ENCODE assay signal across 7 mouse cellular contexts in genomic region chr13:104024856-104025709, GRCm38 (mm10).
DNase-seq lines count a peak whose midpoint lies in the region; ATAC-seq and TF ChIP-seq lines count a peak whose summit lies in the region.

No protein-coding gene starts in this region.

- no peaks in the 10 kb centered on the region for H3K36me3 ChIP-seq in embryonic facial prominence, embryonic 11.5 days (replicated peaks; ENCODE audit: control insufficient read depth, insufficient read depth, low read depth, low read length)
- peaks cover 7% of the 10 kb centered on the region; the same call in 1 of the 2 replicates for H3K36me3 ChIP-seq in midbrain, embryonic 14.5 days (ENCODE audit: control insufficient read depth, insufficient read depth, low read length)

- H3K27ac ChIP-seq in layer of hippocampus, adult 2 months, result peak overlapping the region; percentile 77
- peak overlapping the region; percentile 38 for H3K27ac ChIP-seq in embryonic facial prominence, embryonic 11.5 days (replicated peaks; ENCODE audit: low read depth, low read length)
- no peak overlapping the region for H3K27ac ChIP-seq in midbrain, embryonic 14.5 days (replicated peaks; ENCODE audit: low read depth, low read length)

- DNase-seq in layer of hippocampus, adult 2 months (ENCODE audit: low spot score in 2 of 2), result no peak
- DNase-seq in layer of hippocampus, postnatal 36 days, result no peak
- peak; percentile 65 for DNase-seq in embryonic facial prominence, embryonic 11.5 days (ENCODE audit: low spot score)
- peak; percentile 40 for DNase-seq in heart, postnatal 4 days
- peak; percentile 39 for DNase-seq in midbrain, embryonic 14.5 days
- DNase-seq in cerebellum, postnatal 36 days, result no peak
- DNase-seq in cerebellum, adult 11-12 months, result no peak

- peaks cover 2% of the 10 kb centered on the region for H3K4me1 ChIP-seq in embryonic facial prominence, embryonic 11.5 days (ENCODE audit: control insufficient read depth, insufficient read depth, low read length)
- no peaks in the 10 kb centered on the region for H3K4me1 ChIP-seq in midbrain, embryonic 14.5 days (ENCODE audit: control insufficient read depth, insufficient read depth, low read length)

- WGBS in embryonic facial prominence, embryonic 11.5 days, result 34% methylated on average over 18 of the region's 18 CpGs
- 49% methylated on average over 18 of the region's 18 CpGs for WGBS in midbrain, embryonic 14.5 days

- H3K27me3 ChIP-seq in embryonic facial prominence, embryonic 11.5 days (ENCODE audit: control insufficient read depth, insufficient read depth, low read length), result no peaks in the 10 kb centered on the region
- no peaks in the 10 kb centered on the region for H3K27me3 ChIP-seq in midbrain, embryonic 14.5 days (ENCODE audit: control insufficient read depth, insufficient read depth, low read length)

- peak overlapping the region; percentile 33 for H3K4me3 ChIP-seq in layer of hippocampus, adult 2 months
- no peak overlapping the region for H3K4me3 ChIP-seq in embryonic facial prominence, embryonic 11.5 days (ENCODE audit: low read depth, low read length)
- no peak overlapping the region for H3K4me3 ChIP-seq in midbrain, embryonic 14.5 days (replicated peaks; ENCODE audit: low read depth, low read length)

- TF ChIP-seq CTCF in layer of hippocampus, adult 2 months (conservative IDR thresholded peaks at IDR 0.05), result no peak

- H3K9ac ChIP-seq in embryonic facial prominence, embryonic 11.5 days (replicated peaks; ENCODE audit: low read length), result no peak overlapping the region
- H3K9ac ChIP-seq in midbrain, embryonic 14.5 days (replicated peaks; ENCODE audit: low read length), result no peak overlapping the region

- H3K4me2 ChIP-seq in embryonic facial prominence, embryonic 11.5 days (ENCODE audit: low read depth, low read length), result no peak overlapping the region
- no peak overlapping the region for H3K4me2 ChIP-seq in midbrain, embryonic 14.5 days (ENCODE audit: low read length)

- 0 out of 2 replicates have a peak, but pooled peaks have one; percentile 32 for ATAC-seq in embryonic facial prominence, embryonic 11.5 days (replicated peaks; ENCODE audit: insufficient number of reproducible peaks, low FRiP score, low TSS enrichment, low read depth)
- ATAC-seq in midbrain, embryonic 14.5 days (ENCODE audit: low FRiP score, low TSS enrichment), result no peak

- no peaks in the 10 kb centered on the region for H3K9me3 ChIP-seq in embryonic facial prominence, embryonic 11.5 days (replicated peaks; ENCODE audit: control insufficient read depth, low read length)
- no peaks in the 10 kb centered on the region for H3K9me3 ChIP-seq in midbrain, embryonic 14.5 days (ENCODE audit: control insufficient read depth, low read length)

Comparison
In these comparisons a context has a peak if more than half of its experiments do, and no peak if none do; other contexts are left out.
1. DNase-seq: peak in embryonic facial prominence, embryonic 11.5 days (single experiment), heart, postnatal 4 days (single experiment) and midbrain, embryonic 14.5 days (single experiment); none in layer of hippocampus, adult 2 months (0 of 2), layer of hippocampus, postnatal 36 days (0 of 2), cerebellum, postnatal 36 days (0 of 2) and cerebellum, adult 11-12 months (single experiment).